Mouse (Mus musculus): ENCODE results near the gene Calcoco1. TPM values are rescaled to one million over a fixed set of nuclear protein-coding genes. Genes with fewer than 3 reads are reported as not detected.

Gene Calcoco1
- polyA plus RNA-seq, 1 experiment from 2014 or later: 154 TPM

GRCm38 (mm10) chr15:102698193-102698592 is 23.8 kb downstream of the Calcoco1 start:
- POLR2A ChIA-PET: no interaction called here
- peak; percentile 38 for ATAC-seq
- peak; percentile 99 for TF ChIP-seq CTCF (IDR thresholded peaks at IDR 0.05)
- no peak for DNase-seq (ENCODE audit: low read depth, low spot score)
- in situ Hi-C loops (cut with MboI; ENCODE audit: low pct_unique_long_range_greater_than_20kb): no loop called here
- CTCF ChIA-PET: interaction anchor here (0.6 to 5.6 kb wide), 9 partner anchors 10 to 47 kb away, joined by 3 to 78 read pairs (median 3); partner anchors contain the start of gene Calcoco1
- peaks cover 25% of the 10 kb centered on the region for H3K27me3 ChIP-seq

GRCm38 (mm10) chr15:102696899-102697298 is 25.1 kb downstream of the Calcoco1 start:
- no peak for TF ChIP-seq CTCF (IDR thresholded peaks at IDR 0.05)
- in situ Hi-C loops (cut with MboI; ENCODE audit: low pct_unique_long_range_greater_than_20kb): no loop called here
- CTCF ChIA-PET: interaction anchor here (0.7 to 5.6 kb wide), 5 partner anchors 11 to 49 kb away, joined by 3 to 78 read pairs (median 4); no protein-coding TSS in a partner anchor
- ATAC-seq: no peak
- POLR2A ChIA-PET: no interaction called here
- no peak for DNase-seq (ENCODE audit: low read depth, low spot score)
- peaks cover 34% of the 10 kb centered on the region for H3K27me3 ChIP-seq

- ChIA-PET CTCF (interaction anchor here (0.7 to 2.2 kb wide), 7 partner anchors 9 to 49 kb away, joined by 3 to 8 read pairs (median 7); no protein-coding TSS in a partner anchor), POLR2A (interaction anchor here (0.7 to 1.1 kb wide), 2 partner anchors 10 to 33 kb away, joined by 4 to 7 read pairs; no protein-coding TSS in a partner anchor)
- DNase-seq (ENCODE audit: low read depth, low spot score) (no peak), ATAC-seq (no peak)
- TF ChIP-seq CTCF (IDR thresholded peaks at IDR 0.05): no peak
- in situ Hi-C loops (cut with MboI; ENCODE audit: low pct_unique_long_range_greater_than_20kb): no loop called here
- H3K27me3 ChIP-seq: peaks cover 49% of the 10 kb centered on the region
These were observed 28.4 kb downstream of the Calcoco1 start for GRCm38 (mm10) chr15:102693600-102693999.

GRCm38 (mm10) chr15:102692991-102693411 is 29.0 kb downstream of the Calcoco1 start:
- POLR2A ChIA-PET: interaction anchor here (1.1 kb wide), 1 partner anchor 9 kb away, joined by 4 read pairs; no protein-coding TSS in a partner anchor
- CTCF ChIA-PET: interaction anchor here (0.6 to 2.2 kb wide), 9 partner anchors 9 to 50 kb away, joined by 3 to 8 read pairs (median 5); partner anchors contain the start of gene Atp5g2
- in situ Hi-C loops (cut with MboI; ENCODE audit: low pct_unique_long_range_greater_than_20kb): no loop called here
- no peak for DNase-seq (ENCODE audit: low read depth, low spot score)
- H3K27me3 ChIP-seq: peaks cover 53% of the 10 kb centered on the region
- peak; percentile 29 for ATAC-seq
- peak; percentile 99 for TF ChIP-seq CTCF (IDR thresholded peaks at IDR 0.05)

- no peak for TF ChIP-seq CTCF (IDR thresholded peaks at IDR 0.05)
- no peak for DNase-seq (ENCODE audit: low read depth, low spot score)
- ChIA-PET POLR2A (interaction anchor here (1.1 to 1.2 kb wide), 2 partner anchors 9 to 15 kb away, joined by 3 to 4 read pairs; no protein-coding TSS in a partner anchor), CTCF (interaction anchor here (0.6 to 1.8 kb wide), 3 partner anchors 9 to 34 kb away, joined by 3 to 8 read pairs (median 3); partner anchors contain the start of gene Atp5g2)
- in situ Hi-C loops (cut with MboI; ENCODE audit: low pct_unique_long_range_greater_than_20kb): no loop called here
- ATAC-seq: no peak
- H3K27me3 ChIP-seq: peaks cover 53% of the 10 kb centered on the region
These were observed 29.6 kb downstream of the Calcoco1 start for GRCm38 (mm10) chr15:102692321-102692804.

GRCm38 (mm10) chr15:102685791-102686190 is 36.2 kb downstream of the Calcoco1 start:
- DNase-seq (ENCODE audit: low read depth, low spot score) (no peak), ATAC-seq (no peak)
- TF ChIP-seq CTCF (IDR thresholded peaks at IDR 0.05): no peak
- ChIA-PET CTCF (interaction anchor here (1.0 to 1.6 kb wide), 5 partner anchors 10 to 56 kb away, joined by 3 to 4 read pairs (median 3); no protein-coding TSS in a partner anchor), POLR2A (interaction anchor here (1.0 kb wide), 1 partner anchor 9 kb away, joined by 4 read pairs; no protein-coding TSS in a partner anchor)
- peaks cover 16% of the 10 kb centered on the region for H3K27me3 ChIP-seq
- in situ Hi-C loops (cut with MboI; ENCODE audit: low pct_unique_long_range_greater_than_20kb): no loop called here

GRCm38 (mm10) chr15:102683670-102684069 is 38.3 kb downstream of the Calcoco1 start:
- DNase-seq (ENCODE audit: low read depth, low spot score) (no peak), ATAC-seq (no peak)
- in situ Hi-C loops (cut with MboI; ENCODE audit: low pct_unique_long_range_greater_than_20kb): no loop called here
- ChIA-PET CTCF (interaction anchor here (1.0 to 1.7 kb wide), 5 partner anchors 9 to 60 kb away, joined by 3 to 8 read pairs (median 4); partner anchors contain the start of gene Atp5g2), POLR2A (interaction anchor here (0.6 kb wide), 1 partner anchor 9 kb away, joined by 4 read pairs; no protein-coding TSS in a partner anchor)
- TF ChIP-seq CTCF (IDR thresholded peaks at IDR 0.05): peak; percentile 69
- peaks cover 10% of the 10 kb centered on the region for H3K27me3 ChIP-seq

- no peak for DNase-seq (ENCODE audit: low read depth, low spot score)
- peaks cover 5% of the 10 kb centered on the region for H3K27me3 ChIP-seq
- no peak for ATAC-seq
- peak; percentile 60 for TF ChIP-seq CTCF (IDR thresholded peaks at IDR 0.05)
- in situ Hi-C loops (cut with MboI; ENCODE audit: low pct_unique_long_range_greater_than_20kb): no loop called here
- ChIA-PET POLR2A (interaction anchor here (1.4 kb wide), 1 partner anchor 16 kb away, joined by 3 read pairs; no protein-coding TSS in a partner anchor), CTCF (interaction anchor here (1.3 kb wide), 1 partner anchor 147 kb away, joined by 3 read pairs; no protein-coding TSS in a partner anchor)
These were observed 45.6 kb downstream of the Calcoco1 start for GRCm38 (mm10) chr15:102676345-102676744.

- TF ChIP-seq CTCF (IDR thresholded peaks at IDR 0.05): no peak
- in situ Hi-C loops (cut with MboI; ENCODE audit: low pct_unique_long_range_greater_than_20kb): no loop called here
- H3K27me3 ChIP-seq: peaks cover under 1% of the 10 kb centered on the region
- DNase-seq (ENCODE audit: low read depth, low spot score) (no peak), ATAC-seq (no peak)
- CTCF ChIA-PET: no interaction called here
- POLR2A ChIA-PET: no interaction called here
These were observed 48.4 kb downstream of the Calcoco1 start for GRCm38 (mm10) chr15:102673548-102673947.

- DNase-seq (ENCODE audit: low read depth, low spot score) (no peak), ATAC-seq (no peak)
- H3K27me3 ChIP-seq: no peaks in the 10 kb centered on the region
- TF ChIP-seq CTCF (IDR thresholded peaks at IDR 0.05): no peak
- in situ Hi-C loops (cut with MboI; ENCODE audit: low pct_unique_long_range_greater_than_20kb): no loop called here
- ChIA-PET CTCF (interaction anchor here (1.0 to 1.6 kb wide), 2 partner anchors 11 to 20 kb away, joined by 3 to 4 read pairs; no protein-coding TSS in a partner anchor), POLR2A (no interaction called here)
These were observed 49.5 kb downstream of the Calcoco1 start, which contains the start of gene Atp5g2 for GRCm38 (mm10) chr15:102672215-102673071. Atp5g2 (minus strand) TSS chr15:102672352.

Measured in Patski (cell line).